Mouse (Mus musculus) kidney, adult 2 months (tissue): Measurements from ENCODE around the gene Nars2.

Source experiments
- CTCF ChIP-seq: fragments of 200-500 bp; conservative IDR thresholded peaks from 2 replicates; pipeline ENCODE4 v1.5.1; 2011; ENCODE audit warnings: low read depth, mild to moderate bottlenecking, control low read depth, low read length, moderate library complexity, mixed read lengths; ENCODE audit not compliant: insufficient read depth, insufficient read length
- POLR2A ChIP-seq: fragments of 200-500 bp; IDR thresholded peaks from one replicate; pipeline ENCODE4 v1.6.1; 2011; ENCODE audit warnings: low read depth, low read length, control low read depth

DNA sequence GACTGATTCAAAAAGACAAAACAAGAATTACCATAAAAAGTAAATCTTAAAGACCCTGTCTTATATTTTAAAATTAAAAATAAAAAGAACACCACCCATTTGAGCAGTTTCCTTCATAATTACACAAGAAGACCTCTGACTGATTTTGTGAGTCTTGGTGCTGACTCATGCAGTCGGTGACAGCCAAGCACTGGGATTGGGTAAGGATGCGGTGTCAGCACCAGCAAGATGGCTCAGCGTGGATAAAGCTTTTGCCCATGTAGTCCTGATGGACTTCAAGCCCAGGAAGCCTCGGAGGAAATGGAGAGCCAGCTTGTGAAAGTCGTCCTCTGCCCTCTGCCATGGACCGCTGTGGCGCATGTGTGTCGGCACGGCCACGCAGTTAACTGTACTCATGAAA lies 77.8 kb downstream of the Nars2 start:
- no peak for TF ChIP-seq CTCF
- no peak for TF ChIP-seq POLR2A
